Comparison of ENCODE assay signal across 23 mouse cellular contexts in the genomic region with DNA sequence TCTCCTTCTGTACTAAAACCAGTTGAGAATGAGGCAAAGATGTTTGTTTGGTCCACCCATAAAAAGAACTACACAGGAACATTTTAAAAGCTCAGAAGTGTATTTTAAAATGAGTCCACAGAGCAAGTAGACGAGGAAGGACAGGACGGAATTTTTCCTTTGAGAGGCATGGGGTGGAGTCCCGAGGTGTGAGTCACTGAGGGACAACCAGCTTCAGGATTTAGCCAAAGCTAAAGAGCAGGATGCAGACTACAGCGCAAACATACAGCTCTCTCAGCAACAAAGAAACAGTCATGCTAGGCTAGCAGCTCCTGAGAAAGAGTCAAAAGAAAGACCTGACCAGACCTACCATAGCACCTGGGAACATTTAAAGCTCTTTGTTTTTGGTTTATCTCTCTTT. TPM values are rescaled to one million over a fixed set of nuclear protein-coding genes. Genes with fewer than 3 reads are reported as not detected.
DNase-seq lines count a peak whose midpoint lies in the region; ATAC-seq lines count a peak whose summit lies in the region.
"Had no signal": no experiment of that assay in that cellular context is flagged by ENCODE, and none has a peak within 500 bp of the region (broad histone marks: within the 10 kb centered on the region; RNA-seq: fewer than 3 reads in every experiment).

No protein-coding gene starts in this region.

- H3K9ac ChIP-seq in midbrain, embryonic 13.5 days (replicated peaks), result no peak overlapping the region
- H3K9ac ChIP-seq: hindbrain, embryonic 14.5 days; limb, embryonic 13.5 days; liver, embryonic 13.5 days had no signal

- no peak overlapping the region for H3K4me3 ChIP-seq in midbrain, embryonic 13.5 days (replicated peaks)
- H3K4me3 ChIP-seq: limb, embryonic 13.5 days; liver, embryonic 13.5 days; midbrain, embryonic 10.5 days had no signal

- no peak overlapping the region for H3K27ac ChIP-seq in midbrain, embryonic 13.5 days
- H3K27ac ChIP-seq: hindbrain, embryonic 14.5 days; limb, embryonic 13.5 days; liver, embryonic 13.5 days; macrophage; midbrain, embryonic 10.5 days had no signal

- WGBS in midbrain, embryonic 13.5 days, result 84% methylated on average over 4 of the region's 4 CpGs

- H3K4me2 ChIP-seq in midbrain, embryonic 13.5 days (replicated peaks), result no peak overlapping the region
- H3K4me2 ChIP-seq: hindbrain, embryonic 14.5 days; limb, embryonic 13.5 days; liver, embryonic 13.5 days had no signal

- H3K4me1 ChIP-seq in midbrain, embryonic 13.5 days (replicated peaks), result no peaks in the 10 kb centered on the region
- H3K4me1 ChIP-seq: midbrain, embryonic 10.5 days had no signal

- DNase-seq in adrenal gland, adult 2 months, result peak; percentile 60
- DNase-seq in adrenal gland, postnatal 4 days (ENCODE audit: low spot score in 2 of 2), result no peak
- peak; percentile 35 for DNase-seq in 3134 (ENCODE audit: extremely low read depth, insufficient read length, low spot score)
- peak; percentile 30 for DNase-seq in adrenal gland, adult 8-10 months
- peak; percentile 25 for DNase-seq in lung, postnatal 36 days
- no peak for DNase-seq in layer of hippocampus, adult 11-12 months (ENCODE audit: low spot score)
- no peak for DNase-seq in right cerebral cortex, postnatal 4 days
- DNase-seq: B cell, adult 2 months; cerebellum, postnatal 14 days; embryo, embryonic 11 days; gastrocnemius, postnatal 10 days; heart, adult 18-20 months; heart, postnatal 36 days; kidney, adult 9 months; kidney, postnatal 36 days; liver, embryonic 13.5 days; thymus, postnatal 25 days had no signal

- ATAC-seq in midbrain, embryonic 13.5 days, result no peak
- ATAC-seq: forebrain, embryonic 16.5 days had no signal

- H3K9me3 ChIP-seq in midbrain, embryonic 13.5 days, result no peaks in the 10 kb centered on the region
- H3K9me3 ChIP-seq: limb, embryonic 13.5 days; liver, embryonic 13.5 days; midbrain, embryonic 10.5 days had no signal

- H3K27me3 ChIP-seq in midbrain, embryonic 13.5 days, result no peaks in the 10 kb centered on the region
- H3K27me3 ChIP-seq: limb, embryonic 13.5 days; liver, embryonic 13.5 days had no signal

- no peaks in the 10 kb centered on the region for H3K36me3 ChIP-seq in midbrain, embryonic 13.5 days
- H3K36me3 ChIP-seq: limb, embryonic 13.5 days; liver, embryonic 13.5 days; midbrain, embryonic 10.5 days had no signal

RNA-seq across cellular contexts. Expression of gene Slmap, which starts 27.4 kb away (rescaled TPM):
- 10 to 100 TPM; 87.7 to 90.0 TPM for total RNA-seq in adrenal gland, adult 2 months (2021)
- 54.3 and 54.4 TPM in 2 replicates for polyA plus RNA-seq in adrenal gland, adult 2 months (2012; rRNA removed)
- total RNA-seq in adrenal gland, postnatal 4 days (2021), result 10 to 100 TPM; 74.0 to 79.3 TPM
- 10 to 100 TPM; 71.2 to 93.9 (median 81.5) TPM for total RNA-seq in adrenal gland, adult 8-10 months (2022)
- polyA plus RNA-seq in midbrain, embryonic 13.5 days (2015; fragmentation: Nextera tagmentation; extraction: Ambion mirVana), result 12.5 and 14.6 TPM in 2 replicates

Comparison
In these comparisons a context has a peak if more than half of its experiments do, and no peak if none do; other contexts are left out.
1. DNase-seq: peak in adrenal gland, adult 2 months (single experiment), 3134 (single experiment), adrenal gland, adult 8-10 months (single experiment) and lung, postnatal 36 days (single experiment); none in adrenal gland, postnatal 4 days (0 of 2), layer of hippocampus, adult 11-12 months (single experiment) and right cerebral cortex, postnatal 4 days (single experiment).